Mouse (Mus musculus) liver, adult 2 months (tissue): Measurements from ENCODE around the gene Marveld3. TPM values are rescaled to one million over a fixed set of nuclear protein-coding genes. Genes with fewer than 3 reads are reported as not detected.

ENCODE experiments used
- DNase-seq: peaks from one replicate; pipeline ENCODE4 v3.0.0-alpha.2; 2011; ENCODE audit warnings: low read depth, low spot score; ENCODE audit errors: extremely low read depth
- H3K27ac ChIP-seq: fragments of 200-500 bp; replicated peaks from 2 replicates; pipeline ENCODE4 v1.5.1; 2012; ENCODE audit warnings: low read depth, mild to moderate bottlenecking, control low read depth, inconsistent platforms, low read length; ENCODE audit not compliant: insufficient read depth
- H3K27me3 ChIP-seq: fragments of 200-500 bp; 2 replicates; pipeline ENCODE4 v1.6.1; 2012; ENCODE audit warnings: mild to moderate bottlenecking, moderate library complexity, low read length, inconsistent platforms; ENCODE audit not compliant: control insufficient read depth, insufficient read depth
- H3K36me3 ChIP-seq: fragments of 200-500 bp; 2 replicates; pipeline ENCODE4 v1.6.1; 2012; ENCODE audit warnings: low read length, inconsistent platforms; ENCODE audit not compliant: control insufficient read depth, insufficient read depth
- H3K4me1 ChIP-seq: fragments of 200-500 bp; 2 replicates; pipeline ENCODE4 v1.6.1; 2011; ENCODE audit warnings: low read length; ENCODE audit not compliant: control insufficient read depth, insufficient read depth
- H3K4me3 ChIP-seq: fragments of 200-500 bp; 2 replicates; pipeline ENCODE4 v1.5.1; 2011; ENCODE audit warnings: low read depth, mild to moderate bottlenecking, control low read depth, low read length, moderate library complexity; ENCODE audit not compliant: insufficient read depth
- H3K79me2 ChIP-seq: fragments of 200-500 bp; 2 replicates; pipeline ENCODE4 v1.6.1; 2012; ENCODE audit warnings: inconsistent platforms, mild to moderate bottlenecking, low read length, moderate library complexity; ENCODE audit not compliant: control insufficient read depth, insufficient read depth
- H3K9ac ChIP-seq: fragments of 200-500 bp; 2 replicates; pipeline ENCODE4 v1.6.1; 2012; ENCODE audit warnings: low read depth, mild to moderate bottlenecking, control low read depth, inconsistent platforms, low read length
- CTCF ChIP-seq: fragments of 200-500 bp; IDR thresholded peaks from 2 replicates; pipeline ENCODE4 v1.5.1; 2011; ENCODE audit warnings: low read depth, low read length, control low read depth
- POLR2A ChIP-seq: fragments of 200-500 bp; IDR thresholded peaks from 2 replicates; pipeline ENCODE4 v1.6.1; 2011; ENCODE audit warnings: low read length, control low read depth; ENCODE audit not compliant: insufficient read depth; ENCODE audit errors: extremely low read depth
- WGBS: fragments of 180-500 bp; shearing (Covaris S2); methylation state at CpG from one replicate; pipeline ENCODE4 v1.1.7; 2018; 5-methylcytosine and 5-hydroxymethylcytosine counted together
- polyA plus RNA-seq: library from polyadenylated mRNA; depleted of rRNA; stranded (reverse); fragments of >200 nt; gene quantifications from 2 replicates; pipeline ENCODE4 v1.2.3, GENCODE M21; 2012; rRNA removed
- total RNA-seq: library from RNA; depleted of rRNA; stranded (reverse); fragments of >200 nt; gene quantifications from 2 replicates; pipeline ENCODE4 v1.2.3, GENCODE M21; 2014; rRNA removed

Gene Marveld3
- total RNA-seq = 0.37 and 0.81 TPM in 2 replicates
- 0.23 and 0.70 TPM in 2 replicates for polyA plus RNA-seq

GRCm38 (mm10) chr8:109961693-109962367 lies at the start of gene Marveld3:
Gene Marveld3, minus strand, starts transcription at chr8:109962203.
- 2% methylated on average over 64 of the region's 64 CpGs for WGBS
- Histone ChIP-seq H3K4me1 (0 out of 2 replicates have a peak, but pooled peaks cover 1% of the 10 kb centered on the region), H3K4me3 (peak within 1 kb of the TSS; percentile 64), H3K79me2 (no peaks in the 10 kb centered on the region), H3K9ac (peak within 1 kb of the TSS; percentile 65), H3K36me3 (no peaks in the 10 kb centered on the region), H3K27me3 (no peaks in the 10 kb centered on the region), H3K27ac (no peak within 1 kb of the TSS)
- TF ChIP-seq CTCF = peak; percentile 84
- no peak for TF ChIP-seq POLR2A
- no peak for DNase-seq

- Histone ChIP-seq H3K27me3 (no peaks in the 10 kb centered on the region), H3K9ac (no peak overlapping the region), H3K79me2 (no peaks in the 10 kb centered on the region), H3K4me1 (no peaks in the 10 kb centered on the region), H3K27ac (no peak overlapping the region), H3K36me3 (no peaks in the 10 kb centered on the region), H3K4me3 (no peak overlapping the region; the same call in 1 of the 2 replicates)
- TF ChIP-seq CTCF = peak; percentile 73
- no peak for TF ChIP-seq POLR2A
- peak; percentile 50 for DNase-seq
- WGBS = 27% methylated on average over 5 of the region's 5 CpGs
Observed at GRCm38 (mm10) chr8:110010868-110011267, 48.9 kb upstream of the Marveld3 start.

GRCm38 (mm10) chr8:110008995-110009446 lies 47.0 kb upstream of the Marveld3 start:
- H3K27me3 ChIP-seq = no peaks in the 10 kb centered on the region
- no peaks in the 10 kb centered on the region for H3K36me3 ChIP-seq
- TF ChIP-seq POLR2A (no peak), CTCF (no peak)
- WGBS = 80% methylated on average over 8 of the region's 8 CpGs
- H3K4me1 ChIP-seq = peaks cover 4% of the 10 kb centered on the region; the same call in 1 of the 2 replicates
- no peaks in the 10 kb centered on the region for H3K79me2 ChIP-seq
- no peak overlapping the region for H3K9ac ChIP-seq
- H3K27ac ChIP-seq = no peak overlapping the region
- no peak overlapping the region for H3K4me3 ChIP-seq
- no peak for DNase-seq

- TF ChIP-seq POLR2A (no peak), CTCF (no peak)
- 80% methylated on average over 26 of the region's 26 CpGs for WGBS
Observed at GRCm38 (mm10) chr8:110008228-110008994, 46.4 kb upstream of the Marveld3 start.

GRCm38 (mm10) chr8:110006312-110007023 lies 44.5 kb upstream of the Marveld3 start:
- Histone ChIP-seq H3K79me2 (no peaks in the 10 kb centered on the region), H3K9ac (no peak overlapping the region), H3K27me3 (no peaks in the 10 kb centered on the region), H3K4me3 (no peak overlapping the region), H3K4me1 (peaks cover 4% of the 10 kb centered on the region; the same call in 1 of the 2 replicates), H3K36me3 (no peaks in the 10 kb centered on the region), H3K27ac (no peak overlapping the region)
- no peak for DNase-seq
- TF ChIP-seq POLR2A = no peak
- TF ChIP-seq CTCF = no peak
- WGBS = 73% methylated on average over 17 of the region's 17 CpGs

More at GRCm38 (mm10) chr8:110008228-110008994, 46.4 kb upstream of the Marveld3 start:
- Histone ChIP-seq H3K27me3 (no peaks in the 10 kb centered on the region), H3K79me2 (no peaks in the 10 kb centered on the region), H3K27ac (no peak overlapping the region), H3K9ac (no peak overlapping the region), H3K36me3 (no peaks in the 10 kb centered on the region), H3K4me1 (peaks cover 4% of the 10 kb centered on the region; the same call in 1 of the 2 replicates), H3K4me3 (no peak overlapping the region)
- no peak for DNase-seq
